Mouse (Mus musculus) hindbrain, embryonic 12.5 days (tissue): ENCODE data around the gene Anp32b. TPM values are rescaled to one million over a fixed set of nuclear protein-coding genes. Genes with fewer than 3 reads are reported as not detected.

Experiments
- ATAC-seq: fragments of 200-750 bp; cut with Nextera tagmentation; 2 replicates; pipeline ENCODE4 v1.8.0; 2017; ENCODE audit warnings: moderate TSS enrichment; ENCODE audit not compliant: low FRiP score
- H3K27ac ChIP-seq: fragments of 300-500 bp; sonication (generic); 2 replicates; pipeline ENCODE4 v1.5.1; 2016; ENCODE audit warnings: mild to moderate bottlenecking
- H3K27me3 ChIP-seq: fragments of 300-500 bp; sonication (generic); 2 replicates; pipeline ENCODE4 v1.6.1; 2016; ENCODE audit warnings: mild to moderate bottlenecking
- H3K36me3 ChIP-seq: fragments of 300-500 bp; sonication (generic); 2 replicates; pipeline ENCODE4 v1.6.1; 2016; ENCODE audit warnings: mild to moderate bottlenecking
- H3K4me1 ChIP-seq: fragments of 300-500 bp; sonication (generic); 2 replicates; pipeline ENCODE4 v1.6.1; 2016
- H3K4me2 ChIP-seq: fragments of 300-500 bp; sonication (generic); replicated peaks from 2 replicates; pipeline ENCODE4 v1.6.1; 2016; ENCODE audit warnings: mild to moderate bottlenecking
- H3K4me3 ChIP-seq: fragments of 300-500 bp; sonication (generic); 2 replicates; pipeline ENCODE4 v1.5.1; 2016; ENCODE audit warnings: mild to moderate bottlenecking
- H3K9ac ChIP-seq: fragments of 300-500 bp; sonication (generic); 2 replicates; pipeline ENCODE4 v1.6.1; 2016; ENCODE audit warnings: mild to moderate bottlenecking, moderate library complexity
- H3K9me3 ChIP-seq: fragments of 300-500 bp; sonication (generic); replicated peaks from 2 replicates; pipeline ENCODE4 v1.6.1; 2016; ENCODE audit warnings: mild to moderate bottlenecking
- WGBS: fragments of 180-500 bp; shearing (Covaris S2); methylation state at CpG from one replicate; pipeline ENCODE4 v1.1.7; 2016; 5-methylcytosine and 5-hydroxymethylcytosine counted together
- polyA plus RNA-seq: library from polyadenylated mRNA; unstranded; fragments of >200 nt; fragmentation: Nextera tagmentation; extraction: Ambion mirVana; gene quantifications from 2 replicates; pipeline ENCODE4 v1.2.1, GENCODE M21; 2016

Anp32b gene
- 207 and 211 TPM in 2 replicates for polyA plus RNA-seq

DNA sequence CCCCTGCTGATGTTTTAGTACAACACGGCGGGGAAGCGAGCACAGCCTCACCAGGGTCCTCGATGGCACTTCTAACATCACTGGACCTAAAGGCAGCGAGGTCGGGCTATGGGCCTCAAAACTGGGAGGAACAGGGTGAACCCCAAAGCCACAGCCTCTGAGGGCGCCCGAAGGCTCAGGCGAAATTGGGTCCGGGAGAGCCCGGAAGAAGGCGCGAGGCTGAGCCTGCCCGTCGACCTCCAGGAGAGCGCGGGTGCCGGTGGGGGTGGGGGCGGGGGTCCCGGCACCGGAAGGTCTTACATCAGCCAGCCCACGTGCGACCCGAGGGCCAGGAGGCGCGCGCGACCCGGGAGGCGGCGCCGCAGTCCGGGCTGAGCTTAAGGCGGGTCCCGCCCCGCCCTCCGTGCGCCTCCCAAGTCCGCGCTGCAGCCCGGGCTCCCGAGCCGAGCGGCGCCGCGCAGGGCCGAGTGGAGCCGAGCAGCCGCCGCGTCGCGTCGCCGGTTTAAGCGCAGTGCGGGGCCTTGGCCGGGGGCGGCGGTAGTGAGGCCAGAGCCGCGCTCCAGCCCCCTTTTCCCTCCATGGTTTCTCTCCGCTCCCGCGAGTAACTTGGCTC, at the start of gene Anp32b:
Gene Anp32b (plus strand): TSS at position 384 of the 613 bp plus-strand sequence.
- peak within 1 kb of the TSS; percentile 99 for H3K27ac ChIP-seq
- peak within 1 kb of the TSS; percentile 94 for H3K4me3 ChIP-seq
- no peaks in the 10 kb centered on the region for H3K27me3 ChIP-seq
- H3K9ac ChIP-seq: peak within 1 kb of the TSS; percentile 99
- no peaks in the 10 kb centered on the region for H3K36me3 ChIP-seq
- peak; percentile 95 for ATAC-seq
- peaks cover 23% of the 10 kb centered on the region for H3K4me1 ChIP-seq
- H3K4me2 ChIP-seq: peak within 1 kb of the TSS; percentile 81
- no peaks in the 10 kb centered on the region for H3K9me3 ChIP-seq
- under 1% methylated on average over 62 of the region's 66 CpGs for WGBS

DNA sequence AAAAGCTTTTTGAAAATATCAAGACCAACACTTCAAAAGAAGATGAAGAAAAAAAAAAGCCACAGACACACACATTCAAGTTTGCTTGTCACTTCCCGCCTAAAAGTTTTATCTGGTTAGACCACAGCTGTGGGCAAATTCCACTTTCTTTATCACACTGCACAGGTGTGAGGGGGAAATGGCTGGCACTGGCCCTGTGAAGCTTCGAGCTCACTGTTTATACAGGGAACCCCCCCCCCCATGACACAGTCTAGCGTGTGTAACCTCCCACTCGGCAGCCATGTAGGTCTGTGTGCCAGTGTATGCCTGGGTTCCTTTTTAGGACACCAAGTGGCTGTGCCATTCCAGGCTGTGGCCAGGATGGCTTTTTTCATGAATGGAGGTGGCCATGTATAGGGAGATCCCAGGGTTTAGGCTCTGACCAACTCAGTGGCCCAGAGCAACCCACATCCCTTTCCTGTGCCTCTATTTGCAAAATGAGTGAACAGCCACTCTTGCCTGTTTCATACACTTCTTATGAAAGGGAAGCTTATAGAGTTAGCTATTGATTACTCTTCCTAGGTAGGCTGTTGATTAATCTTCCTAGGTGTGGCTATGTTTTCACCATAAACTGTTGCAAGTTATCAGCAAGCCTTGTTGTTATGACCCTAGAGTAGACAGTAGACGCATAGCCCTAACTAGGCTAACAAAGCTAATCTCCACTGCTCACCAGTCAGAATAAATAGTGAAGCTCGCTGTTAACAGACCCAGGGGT, 46.5 kb upstream of the Anp32b start:
- no peak overlapping the region for H3K9ac ChIP-seq
- no peaks in the 10 kb centered on the region for H3K36me3 ChIP-seq
- 0 out of 2 replicates have a peak, but pooled peaks cover 5% of the 10 kb centered on the region for H3K9me3 ChIP-seq
- H3K27me3 ChIP-seq: no peaks in the 10 kb centered on the region
- H3K4me2 ChIP-seq: no peak overlapping the region
- WGBS: 78% methylated on average over 6 of the region's 6 CpGs
- no peak overlapping the region for H3K4me3 ChIP-seq
- no peak for ATAC-seq
- H3K27ac ChIP-seq: no peak overlapping the region
- H3K4me1 ChIP-seq: no peaks in the 10 kb centered on the region

DNA sequence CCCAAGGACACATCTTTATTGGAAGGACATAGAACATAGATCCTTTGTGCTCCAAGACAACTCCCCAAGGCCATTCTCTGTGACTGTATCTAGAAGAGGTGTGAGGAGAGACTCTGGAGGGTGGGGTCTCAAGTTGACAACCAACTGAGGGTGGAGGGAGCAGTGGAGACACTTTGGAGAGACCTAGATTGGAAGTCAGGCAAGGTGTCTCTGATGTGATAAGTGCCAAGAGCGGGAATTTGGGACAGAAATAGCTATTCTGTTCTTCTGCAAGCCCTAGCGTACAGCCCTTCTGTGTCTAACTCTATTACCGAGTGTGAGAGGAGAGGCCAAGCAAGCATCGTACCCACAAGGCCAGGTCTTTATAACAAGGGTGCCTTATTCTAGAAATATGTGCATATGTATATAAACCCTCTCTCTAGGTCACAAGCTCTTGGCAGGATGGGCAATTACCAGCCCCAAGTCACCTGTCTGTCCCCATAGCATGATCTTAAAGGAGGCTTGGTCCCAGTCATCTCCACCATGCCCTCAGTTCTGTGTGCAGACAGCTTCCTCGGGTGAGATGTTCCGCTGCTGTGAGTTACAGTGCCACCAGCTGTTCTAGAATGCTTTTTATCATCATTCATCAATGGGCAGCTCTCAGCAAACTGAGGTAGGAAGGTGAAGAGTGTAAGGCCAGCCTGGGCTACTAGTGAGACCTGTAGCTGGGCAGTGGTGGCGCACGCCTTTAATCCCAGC, 43.6 kb upstream of the Anp32b start:
- no peak overlapping the region for H3K27ac ChIP-seq
- 91% methylated on average over 8 of the region's 8 CpGs for WGBS
- H3K4me3 ChIP-seq: no peak overlapping the region
- ATAC-seq: no peak
- H3K36me3 ChIP-seq: no peaks in the 10 kb centered on the region
- no peaks in the 10 kb centered on the region for H3K27me3 ChIP-seq
- no peak overlapping the region for H3K4me2 ChIP-seq
- H3K4me1 ChIP-seq: no peaks in the 10 kb centered on the region
- no peak overlapping the region for H3K9ac ChIP-seq
- H3K9me3 ChIP-seq: no peaks in the 10 kb centered on the region

DNA sequence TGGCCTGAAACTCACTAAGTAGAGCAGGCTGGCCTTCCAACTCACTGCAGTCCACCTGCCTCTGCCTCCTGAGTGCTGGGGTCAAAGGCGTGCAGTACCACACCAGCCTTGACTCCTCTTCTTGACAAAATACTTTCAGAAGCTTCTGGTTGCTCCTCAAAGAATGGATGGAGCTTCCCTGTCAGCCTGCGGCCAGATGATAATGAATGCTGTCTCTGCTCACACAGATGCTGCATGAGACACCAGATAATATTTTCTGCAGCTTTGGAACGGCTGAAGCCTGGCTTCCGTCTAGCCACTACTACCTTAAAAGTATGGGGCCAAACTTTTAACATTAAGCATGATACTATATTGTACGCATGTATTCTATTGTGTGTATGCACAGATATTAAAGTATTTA, 40.0 kb upstream of the Anp32b start:
- Histone ChIP-seq H3K27ac (no peak overlapping the region), H3K36me3 (no peaks in the 10 kb centered on the region), H3K9me3 (no peaks in the 10 kb centered on the region), H3K4me3 (no peak overlapping the region), H3K27me3 (no peaks in the 10 kb centered on the region), H3K4me2 (no peak overlapping the region), H3K4me1 (no peaks in the 10 kb centered on the region), H3K9ac (no peak overlapping the region)
- 88% methylated on average over 5 of the region's 5 CpGs for WGBS
- ATAC-seq: no peak

DNA sequence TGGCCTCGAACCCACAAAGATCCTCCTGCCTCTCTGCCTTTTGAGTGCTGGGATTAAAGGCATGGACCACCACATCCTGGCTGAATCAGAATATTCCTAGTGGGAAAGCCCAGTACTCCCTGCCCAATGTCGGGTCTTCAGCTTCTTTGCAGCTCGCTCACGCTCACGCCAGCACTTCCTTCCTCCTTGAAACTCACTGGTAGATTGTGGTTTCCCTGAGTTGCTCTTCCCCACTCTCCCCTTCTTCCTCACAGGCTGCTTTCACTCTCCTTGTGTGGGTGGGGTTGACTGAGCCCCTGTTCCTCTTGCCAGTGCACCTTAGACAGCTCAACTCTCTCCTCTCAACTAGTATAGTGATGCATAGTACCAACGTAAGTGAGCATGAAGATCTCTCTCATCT, 39.2 kb upstream of the Anp32b start:
- no peaks in the 10 kb centered on the region for H3K27me3 ChIP-seq
- no peak overlapping the region for H3K4me2 ChIP-seq
- no peak overlapping the region for H3K4me3 ChIP-seq
- no peaks in the 10 kb centered on the region for H3K4me1 ChIP-seq
- 87% methylated on average over 6 of the region's 6 CpGs for WGBS
- H3K27ac ChIP-seq: no peak overlapping the region
- H3K9me3 ChIP-seq: no peaks in the 10 kb centered on the region
- H3K9ac ChIP-seq: no peak overlapping the region
- no peak for ATAC-seq
- no peaks in the 10 kb centered on the region for H3K36me3 ChIP-seq

DNA sequence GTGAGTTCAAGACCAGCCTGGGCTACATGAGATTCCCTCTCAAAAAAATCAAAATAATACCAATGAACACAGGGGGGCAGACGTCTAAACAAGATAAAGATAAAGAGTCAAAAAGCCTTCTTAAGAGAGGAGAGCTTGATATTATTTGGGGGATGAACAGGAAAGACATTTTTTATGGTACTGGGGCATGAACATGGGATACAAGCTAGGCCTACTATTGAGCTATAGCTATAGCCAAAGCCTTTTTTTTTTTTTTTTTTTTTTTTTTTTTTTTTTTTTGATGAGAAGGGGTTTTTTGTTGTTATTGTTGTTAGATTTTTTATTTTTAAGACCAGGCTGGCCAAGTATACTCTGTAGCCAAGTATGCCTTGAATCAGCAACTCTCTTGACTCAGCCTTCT, 38.6 kb upstream of the Anp32b start:
- 59% methylated on average over 1 of the region's 1 CpGs for WGBS
- Histone ChIP-seq H3K27ac (no peak overlapping the region), H3K4me2 (no peak overlapping the region), H3K4me1 (no peaks in the 10 kb centered on the region), H3K27me3 (no peaks in the 10 kb centered on the region), H3K4me3 (no peak overlapping the region), H3K9me3 (no peaks in the 10 kb centered on the region), H3K9ac (no peak overlapping the region), H3K36me3 (no peaks in the 10 kb centered on the region)
- no peak for ATAC-seq

DNA sequence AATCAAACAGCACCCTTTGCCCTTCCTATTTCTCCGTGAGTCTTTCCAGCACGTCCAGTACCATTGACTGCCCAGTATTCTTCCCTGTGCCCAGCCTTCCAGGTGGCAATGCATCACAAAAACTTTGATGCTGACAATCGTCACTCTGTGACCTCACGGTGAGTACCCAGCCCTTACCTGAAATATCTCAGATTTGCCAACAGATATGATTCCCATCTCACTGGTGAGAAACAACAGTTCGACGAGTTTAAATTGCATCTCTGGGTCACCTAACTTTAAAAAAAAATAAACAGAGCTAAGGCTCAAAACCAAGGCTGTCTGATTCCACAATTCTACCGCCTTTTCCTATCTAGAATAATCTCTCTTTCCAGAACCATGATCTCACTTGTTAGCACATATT, 37.3 kb upstream of the Anp32b start, which contains the start of gene Hemgn:
Gene Hemgn (minus strand): TSS at position 101 of the 400 bp plus-strand sequence.
- no peaks in the 10 kb centered on the region for H3K4me1 ChIP-seq
- no peaks in the 10 kb centered on the region for H3K36me3 ChIP-seq
- no peaks in the 10 kb centered on the region for H3K9me3 ChIP-seq
- H3K4me2 ChIP-seq: no peak within 1 kb of the TSS
- H3K27ac ChIP-seq: no peak within 1 kb of the TSS
- H3K4me3 ChIP-seq: no peak within 1 kb of the TSS
- no peak for ATAC-seq
- 82% methylated on average over 7 of the region's 7 CpGs for WGBS
- H3K27me3 ChIP-seq: no peaks in the 10 kb centered on the region
- no peak within 1 kb of the TSS for H3K9ac ChIP-seq

DNA sequence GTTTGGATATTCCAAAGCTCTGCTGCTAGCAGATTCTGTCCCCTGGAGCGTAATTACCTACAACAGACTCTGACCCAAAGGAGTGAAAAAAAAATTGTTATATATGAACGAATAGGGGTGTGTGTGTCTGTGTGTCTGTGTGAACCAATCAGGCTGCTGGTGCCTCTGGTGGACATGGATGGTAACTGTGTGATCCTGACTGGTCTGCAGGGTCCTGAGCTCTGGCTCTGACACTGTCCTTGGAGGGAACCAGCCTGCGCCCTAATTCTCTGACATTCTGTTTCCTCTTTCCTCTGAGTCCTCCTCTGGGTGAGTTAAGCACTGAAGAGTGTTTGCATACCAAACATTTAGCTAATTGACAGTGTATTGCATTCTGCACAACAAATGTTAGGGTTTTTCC, 33.2 kb upstream of the Anp32b start:
- Histone ChIP-seq H3K9ac (no peak overlapping the region), H3K4me1 (no peaks in the 10 kb centered on the region), H3K9me3 (no peaks in the 10 kb centered on the region), H3K27ac (no peak overlapping the region), H3K4me2 (no peak overlapping the region), H3K27me3 (no peaks in the 10 kb centered on the region), H3K36me3 (no peaks in the 10 kb centered on the region), H3K4me3 (no peak overlapping the region)
- ATAC-seq: no peak
- 64% methylated on average over 3 of the region's 3 CpGs for WGBS

DNA sequence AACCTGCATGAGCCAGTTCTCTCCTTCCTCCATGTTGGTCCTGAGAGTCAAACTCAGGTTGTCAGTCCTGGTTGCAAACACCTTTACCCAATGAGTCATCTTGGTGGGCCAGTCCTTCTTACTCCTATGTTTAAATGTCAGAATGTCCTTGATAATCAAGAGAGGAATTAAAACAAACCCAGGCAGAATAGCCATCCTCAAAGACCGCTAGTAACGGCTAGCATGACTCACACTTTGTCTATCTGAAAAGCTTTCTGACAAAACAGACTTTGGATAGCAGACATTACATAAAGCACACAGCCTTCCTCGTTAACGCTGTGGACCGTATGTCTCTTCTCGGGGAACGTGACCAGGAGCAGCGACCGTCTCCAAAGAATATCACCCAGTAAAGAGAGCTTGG, 31.9 kb upstream of the Anp32b start:
- ATAC-seq: no peak
- no peak overlapping the region for H3K4me2 ChIP-seq
- no peak overlapping the region for H3K27ac ChIP-seq
- H3K4me3 ChIP-seq: no peak overlapping the region
- H3K36me3 ChIP-seq: no peaks in the 10 kb centered on the region
- 91% methylated on average over 9 of the region's 9 CpGs for WGBS
- H3K4me1 ChIP-seq: no peaks in the 10 kb centered on the region
- no peaks in the 10 kb centered on the region for H3K9me3 ChIP-seq
- H3K9ac ChIP-seq: no peak overlapping the region
- H3K27me3 ChIP-seq: no peaks in the 10 kb centered on the region

DNA sequence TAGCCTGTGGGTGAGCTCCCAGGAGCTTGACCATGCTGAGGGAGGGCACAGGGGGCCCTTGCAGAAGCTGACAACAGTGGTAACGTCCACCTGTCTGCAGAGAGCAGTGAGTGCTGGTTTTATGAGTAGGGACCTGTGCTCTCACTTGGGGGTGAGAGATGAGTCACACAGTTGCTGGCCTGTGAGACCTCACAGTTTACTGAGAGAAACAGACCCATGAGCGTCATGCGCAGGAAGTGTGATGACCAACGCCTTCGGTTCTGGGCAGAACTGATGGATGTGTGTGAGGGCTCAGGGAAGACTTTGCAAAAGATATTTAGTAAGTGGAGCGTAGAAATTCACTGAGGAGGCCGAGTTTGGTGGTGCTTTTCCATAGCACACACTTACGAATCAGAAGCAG, 28.1 kb upstream of the Anp32b start:
- ATAC-seq: no peak
- WGBS: 80% methylated on average over 8 of the region's 8 CpGs
- H3K4me2 ChIP-seq: no peak overlapping the region
- H3K36me3 ChIP-seq: no peaks in the 10 kb centered on the region
- H3K9me3 ChIP-seq: no peaks in the 10 kb centered on the region
- H3K9ac ChIP-seq: no peak overlapping the region
- H3K4me3 ChIP-seq: no peak overlapping the region
- no peaks in the 10 kb centered on the region for H3K27me3 ChIP-seq
- H3K27ac ChIP-seq: no peak overlapping the region
- no peaks in the 10 kb centered on the region for H3K4me1 ChIP-seq

DNA sequence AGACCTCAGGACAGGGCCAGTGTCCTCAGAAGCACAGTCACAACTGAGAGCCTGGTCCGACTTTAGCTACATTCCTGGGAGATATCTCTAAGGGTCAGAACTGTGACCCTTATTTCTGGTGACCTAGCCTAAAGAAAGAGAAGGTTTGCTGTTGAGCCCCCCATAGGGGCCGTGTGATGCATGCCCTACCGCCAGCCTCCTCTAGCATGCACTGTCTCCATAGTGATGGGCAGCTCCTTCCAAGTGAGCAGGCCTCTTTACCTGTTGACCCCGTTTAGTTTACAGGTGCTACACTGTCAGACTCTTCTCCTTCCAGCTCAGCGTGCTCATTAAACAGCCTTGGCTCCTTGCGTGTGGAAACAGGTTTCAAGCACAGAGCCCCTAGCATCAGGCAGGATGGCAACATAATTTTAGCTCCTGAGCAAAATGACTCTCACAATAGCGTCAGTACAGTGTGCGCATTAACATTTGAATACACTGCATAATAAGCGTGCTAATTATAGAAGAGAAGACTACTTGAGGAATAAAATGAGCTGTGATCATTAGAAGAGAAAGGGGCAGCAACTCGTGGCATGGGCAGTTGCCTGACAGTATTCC, 21.7 kb upstream of the Anp32b start:
- no peak overlapping the region for H3K9ac ChIP-seq
- H3K9me3 ChIP-seq: no peaks in the 10 kb centered on the region
- H3K4me2 ChIP-seq: no peak overlapping the region; the same call in 1 of the 2 replicates
- H3K4me3 ChIP-seq: no peak overlapping the region
- H3K27me3 ChIP-seq: no peaks in the 10 kb centered on the region
- no peaks in the 10 kb centered on the region for H3K36me3 ChIP-seq
- H3K27ac ChIP-seq: no peak overlapping the region
- H3K4me1 ChIP-seq: peaks cover 4% of the 10 kb centered on the region; the same call in 1 of the 2 replicates
- ATAC-seq: no peak
- 42% methylated on average over 10 of the region's 10 CpGs for WGBS

DNA sequence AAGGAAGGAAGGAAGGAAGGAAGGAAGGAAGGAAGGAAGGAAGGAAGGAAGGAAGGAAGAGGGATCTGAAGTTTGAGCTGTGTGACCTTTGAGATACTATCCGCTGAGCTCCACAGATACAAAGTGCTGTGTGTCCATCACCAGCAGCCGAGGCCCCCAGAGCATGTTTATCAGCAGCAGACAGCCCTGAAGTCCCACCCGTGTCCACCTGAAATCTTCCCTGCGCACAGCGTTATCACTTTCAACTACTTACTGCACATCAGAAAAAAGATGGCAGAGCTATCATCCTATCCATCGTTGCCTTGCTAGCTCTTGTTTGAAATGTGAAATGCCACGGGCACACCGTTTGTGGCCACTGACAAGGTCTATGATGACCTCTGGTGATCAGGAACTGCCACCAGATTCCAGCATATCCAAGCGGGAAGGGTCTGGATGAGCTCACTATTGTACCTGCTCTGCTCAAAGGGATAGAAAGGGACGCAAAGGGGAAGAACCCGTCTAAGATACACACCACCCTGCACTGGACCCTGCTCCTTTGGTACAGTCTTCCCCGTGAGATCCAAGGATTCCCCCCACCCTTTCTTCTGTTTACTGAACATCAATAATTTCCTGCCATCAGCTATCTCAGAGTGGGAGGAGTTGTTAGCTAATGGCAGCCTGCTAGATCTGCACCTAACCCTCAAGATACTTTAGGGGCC, 18.2 kb upstream of the Anp32b start:
- H3K36me3 ChIP-seq: no peaks in the 10 kb centered on the region
- no peaks in the 10 kb centered on the region for H3K9me3 ChIP-seq
- no peak overlapping the region for H3K27ac ChIP-seq
- ATAC-seq: no peak
- no peaks in the 10 kb centered on the region for H3K27me3 ChIP-seq
- peaks cover 4% of the 10 kb centered on the region; the same call in 1 of the 2 replicates for H3K4me1 ChIP-seq
- H3K4me3 ChIP-seq: no peak overlapping the region
- no peak overlapping the region for H3K9ac ChIP-seq
- H3K4me2 ChIP-seq: no peak overlapping the region
- 88% methylated on average over 12 of the region's 12 CpGs for WGBS
